Mouse (Mus musculus) kidney, postnatal 25 days (tissue): ENCODE measurements around the gene Vwf.
A peak's percentile ranks its signal among the peaks of the same experiment; 100 is the strongest.

Experiments
- DNase-seq, 2 experiments: peaks; one replicate each; pipeline ENCODE4 v3.0.0; 2021; ENCODE audit warnings: mixed read lengths in 2 of 2

The Vwf gene

GRCm38 (mm10) chr6:125588241-125588640 lies 41.7 kb downstream of the Vwf start:
- DNase-seq, result peak in 1 of 2 experiments; percentile 30

GRCm38 (mm10) chr6:125589075-125589474 lies 42.5 kb downstream of the Vwf start:
- peak in 1 of 2 experiments; percentile 12 for DNase-seq

- DNase-seq, result peak in 1 of 2 experiments; percentile 23
Observed at GRCm38 (mm10) chr6:125590056-125590455, 43.5 kb downstream of the Vwf start.

GRCm38 (mm10) chr6:125590471-125590870 lies 43.9 kb downstream of the Vwf start:
- DNase-seq, result no peak

- DNase-seq, result peak; percentile 37 to 64
Observed at GRCm38 (mm10) chr6:125591652-125592385, 45.2 kb downstream of the Vwf start.

GRCm38 (mm10) chr6:125592536-125592935 lies 46.0 kb downstream of the Vwf start:
- peak; percentile 44 to 45 for DNase-seq

- DNase-seq, result no peak
Observed at GRCm38 (mm10) chr6:125594311-125594710, 47.7 kb downstream of the Vwf start.

GRCm38 (mm10) chr6:125594825-125595224 lies 48.3 kb downstream of the Vwf start:
- no peak for DNase-seq

- DNase-seq, result peak; percentile 65 to 75
Observed at GRCm38 (mm10) chr6:125596701-125597318, 50.2 kb downstream of the Vwf start.

GRCm38 (mm10) chr6:125597716-125598115 lies 51.1 kb downstream of the Vwf start:
- DNase-seq, result no peak

- DNase-seq, result peak; percentile 73 to 82
Observed at GRCm38 (mm10) chr6:125600036-125600558, 53.5 kb downstream of the Vwf start.

GRCm38 (mm10) chr6:125600669-125601068 lies 54.1 kb downstream of the Vwf start:
- DNase-seq, result no peak

GRCm38 (mm10) chr6:125601190-125601589 lies 54.6 kb downstream of the Vwf start:
- no peak for DNase-seq

GRCm38 (mm10) chr6:125601748-125602147 lies 55.2 kb downstream of the Vwf start:
- DNase-seq, result no peak

- no peak for DNase-seq
Observed at GRCm38 (mm10) chr6:125602354-125602753, 55.8 kb downstream of the Vwf start.

GRCm38 (mm10) chr6:125603234-125603633 lies 56.7 kb downstream of the Vwf start:
- DNase-seq, result peak; percentile 88 to 89

GRCm38 (mm10) chr6:125603678-125604462 lies 57.3 kb downstream of the Vwf start:
- no peak for DNase-seq

GRCm38 (mm10) chr6:125604463-125605191 lies 58.1 kb downstream of the Vwf start:
- DNase-seq, result peak; percentile 78 to 86

GRCm38 (mm10) chr6:125609025-125609424 lies 62.5 kb downstream of the Vwf start:
- DNase-seq, result no peak

GRCm38 (mm10) chr6:125617855-125618254 lies 71.3 kb downstream of the Vwf start:
- DNase-seq, result no peak

- DNase-seq, result no peak
Observed at GRCm38 (mm10) chr6:125620764-125621163, 74.2 kb downstream of the Vwf start.

- DNase-seq, result no peak
Observed at GRCm38 (mm10) chr6:125622434-125622833, 75.9 kb downstream of the Vwf start.

GRCm38 (mm10) chr6:125640486-125640885 lies 93.9 kb downstream of the Vwf start:
- no peak for DNase-seq
